Mouse (Mus musculus) hindbrain, embryonic 13.5 days (tissue): Measurements from ENCODE around the gene Dnajb1. TPM values are rescaled to one million over a fixed set of nuclear protein-coding genes. Genes with fewer than 3 reads are reported as not detected.
A peak's percentile ranks its signal among the peaks of the same experiment; 100 is the strongest.
"Not testable (repeated sequence)": the region's sequence is repeated elsewhere in the genome, so short reads cannot be mapped to it uniquely, and the experiment has no call there.

Experiments used
- ATAC-seq: fragments of 200-750 bp; cut with Nextera tagmentation; 2 replicates; pipeline ENCODE4 v1.8.0; 2017; ENCODE audit warnings: moderate TSS enrichment; ENCODE audit not compliant: low FRiP score
- H3K27ac ChIP-seq: fragments of 300-500 bp; sonication (generic); 2 replicates; pipeline ENCODE4 v1.5.1; 2015; ENCODE audit warnings: inconsistent platforms, mild to moderate bottlenecking, moderate library complexity
- H3K27me3 ChIP-seq: fragments of 300-500 bp; sonication (generic); 2 replicates; pipeline ENCODE4 v1.6.1; 2015; ENCODE audit warnings: mild to moderate bottlenecking, inconsistent platforms
- H3K36me3 ChIP-seq: fragments of 300-500 bp; sonication (generic); 2 replicates; pipeline ENCODE4 v1.6.1; 2015; ENCODE audit warnings: mild to moderate bottlenecking, inconsistent platforms
- H3K4me1 ChIP-seq: fragments of 300-500 bp; sonication (generic); replicated peaks from 2 replicates; pipeline ENCODE4 v1.6.1; 2015; ENCODE audit warnings: inconsistent platforms
- H3K4me2 ChIP-seq: fragments of 300-500 bp; sonication (generic); 2 replicates; pipeline ENCODE4 v1.6.1; 2015; ENCODE audit warnings: inconsistent platforms, mild to moderate bottlenecking, moderate library complexity
- H3K4me3 ChIP-seq: fragments of 300-500 bp; sonication (generic); 2 replicates; pipeline ENCODE4 v1.5.1; 2015; ENCODE audit warnings: mild to moderate bottlenecking, inconsistent platforms
- H3K9ac ChIP-seq: fragments of 300-500 bp; sonication (generic); 2 replicates; pipeline ENCODE4 v1.6.1; 2015; ENCODE audit warnings: mild to moderate bottlenecking, inconsistent platforms
- H3K9me3 ChIP-seq: fragments of 300-500 bp; sonication (generic); 2 replicates; pipeline ENCODE4 v1.6.1; 2016; ENCODE audit warnings: inconsistent platforms
- WGBS: fragments of 180-500 bp; shearing (Covaris S2); methylation state at CpG from one replicate; pipeline ENCODE4 v1.1.7; 2015; 5-methylcytosine and 5-hydroxymethylcytosine counted together
- polyA plus RNA-seq: library from polyadenylated mRNA; unstranded; fragments of >200 nt; fragmentation: Nextera tagmentation; extraction: Ambion mirVana; gene quantifications from 2 replicates; pipeline ENCODE4 v1.2.1, GENCODE M21; 2015

The Dnajb1 gene
- 54.1 and 54.2 TPM in 2 replicates for polyA plus RNA-seq

DNA sequence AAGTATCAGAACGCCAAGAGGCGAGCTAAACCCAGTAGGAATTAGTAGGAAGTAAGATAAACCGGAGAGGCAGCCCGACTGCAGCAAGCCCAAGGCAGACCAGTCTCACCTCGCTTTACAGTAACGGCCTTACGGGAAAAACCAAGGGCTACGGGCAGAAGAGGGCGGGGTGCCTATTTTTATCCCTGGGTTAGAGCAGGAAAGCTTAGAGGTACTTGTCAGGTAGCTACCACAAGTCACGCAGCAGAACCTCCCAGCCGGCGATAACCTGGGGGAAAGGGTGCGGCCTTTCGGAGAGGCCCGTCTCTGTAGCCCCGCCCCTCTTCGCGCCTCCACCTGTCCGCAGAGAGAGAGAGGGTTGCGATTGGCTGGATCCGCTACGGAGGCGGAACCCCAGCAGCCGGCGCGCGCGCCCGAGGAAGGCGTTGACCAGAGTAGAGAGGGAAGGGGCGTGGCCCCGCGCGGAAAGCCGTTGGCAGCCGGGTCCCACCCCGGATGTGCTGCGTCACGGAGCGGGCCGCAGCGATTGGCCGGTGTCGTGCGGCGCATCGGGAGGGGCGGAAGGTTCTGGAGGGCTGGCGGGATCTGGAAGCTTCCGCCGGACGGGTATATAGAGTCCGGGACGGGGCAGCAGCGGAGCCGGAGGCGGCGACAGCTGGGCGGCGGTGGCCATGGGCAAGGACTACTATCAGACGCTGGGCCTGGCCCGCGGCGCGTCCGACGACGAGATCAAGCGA, at the start of gene Dnajb1, which contains the start of gene Tecr:
Gene Dnajb1 (plus strand): TSS at position 533 of the 737 bp plus-strand sequence.
Gene Tecr (minus strand): TSS at position 311 of the 737 bp plus-strand sequence.
- Histone ChIP-seq H3K4me3 (peak within 1 kb of the TSS; percentile 75), H3K27ac (peak within 1 kb of the TSS; percentile 98), H3K4me2 (peak within 1 kb of the TSS; percentile 90), H3K27me3 (no peaks in the 10 kb centered on the region), H3K4me1 (peaks cover 33% of the 10 kb centered on the region), H3K9ac (peak within 1 kb of the TSS; percentile 89), H3K36me3 (peaks cover 31% of the 10 kb centered on the region), H3K9me3 (no peaks in the 10 kb centered on the region)
- under 1% methylated on average over 67 of the region's 69 CpGs for WGBS
- peak; percentile 97 for ATAC-seq

DNA sequence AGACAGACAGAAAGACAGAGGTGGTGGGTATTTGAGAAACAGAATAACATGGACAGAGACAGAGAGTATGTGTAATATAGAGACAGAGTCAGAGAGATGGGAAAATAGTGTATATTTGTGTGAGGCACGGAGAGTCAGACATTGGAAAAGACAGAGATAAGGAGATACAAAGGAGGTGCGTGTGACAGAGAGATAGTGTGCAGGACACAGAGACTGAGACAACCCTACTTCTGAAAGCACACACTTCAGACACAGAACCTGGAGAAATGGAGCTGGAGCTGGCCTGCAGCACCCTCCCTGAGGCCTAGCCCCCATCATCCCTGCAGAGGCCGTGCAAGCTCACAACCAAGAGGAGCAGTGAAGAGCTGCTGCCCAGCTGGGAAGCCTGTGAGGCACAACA, 45.3 kb upstream of the Dnajb1 start:
- no peak overlapping the region for H3K4me2 ChIP-seq
- H3K4me3 ChIP-seq, result no peak overlapping the region
- 81% methylated on average over 3 of the region's 3 CpGs for WGBS
- H3K9ac ChIP-seq, result no peak overlapping the region
- H3K4me1 ChIP-seq, result peaks cover 9% of the 10 kb centered on the region
- no peak overlapping the region for H3K27ac ChIP-seq
- no peaks in the 10 kb centered on the region for H3K9me3 ChIP-seq
- no peaks in the 10 kb centered on the region for H3K27me3 ChIP-seq
- no peaks in the 10 kb centered on the region for H3K36me3 ChIP-seq
- no peak for ATAC-seq

- WGBS, result 79% methylated on average over 4 of the region's 4 CpGs
- H3K27me3 ChIP-seq, result no peaks in the 10 kb centered on the region
- H3K9me3 ChIP-seq, result no peaks in the 10 kb centered on the region
- no peaks in the 10 kb centered on the region for H3K36me3 ChIP-seq
- H3K9ac ChIP-seq, result no peak overlapping the region
- H3K4me3 ChIP-seq, result no peak overlapping the region
- no peak overlapping the region for H3K27ac ChIP-seq
- H3K4me1 ChIP-seq, result peaks cover 15% of the 10 kb centered on the region
- H3K4me2 ChIP-seq, result no peak overlapping the region
- ATAC-seq, result no peak
Measured at GRCm38 (mm10) chr8:83563246-83563645, 44.7 kb upstream of the Dnajb1 start.

GRCm38 (mm10) chr8:83565731-83566375, 42.1 kb upstream of the Dnajb1 start:
- Histone ChIP-seq H3K4me2 (no peak overlapping the region), H3K27me3 (no peaks in the 10 kb centered on the region)
- WGBS, result 75% methylated on average over 9 of the region's 9 CpGs

GRCm38 (mm10) chr8:83566469-83567395, 41.3 kb upstream of the Dnajb1 start, which contains the start of gene Ndufb7:
TSS of gene Ndufb7 (plus strand) at chr8:83566671.
- Histone ChIP-seq H3K36me3 (peaks cover 28% of the 10 kb centered on the region), H3K9ac (peak within 1 kb of the TSS; percentile 91), H3K4me3 (peak within 1 kb of the TSS; percentile 72), H3K27me3 (no peaks in the 10 kb centered on the region), H3K27ac (peak within 1 kb of the TSS; percentile 85), H3K4me1 (peaks cover 26% of the 10 kb centered on the region), H3K4me2 (peak within 1 kb of the TSS; percentile 97), H3K9me3 (no peaks in the 10 kb centered on the region)
- ATAC-seq, result peak; percentile 91
- under 1% methylated on average over 48 of the region's 48 CpGs for WGBS

More at GRCm38 (mm10) chr8:83565731-83566375, 42.1 kb upstream of the Dnajb1 start:
- Histone ChIP-seq H3K4me1 (peaks cover 26% of the 10 kb centered on the region), H3K9me3 (no peaks in the 10 kb centered on the region), H3K9ac (no peak overlapping the region), H3K27ac (no peak overlapping the region), H3K4me3 (no peak overlapping the region; the same call in 1 of the 2 replicates), H3K36me3 (peaks cover 19% of the 10 kb centered on the region)
- ATAC-seq, result no peak; the same call in 1 of the 2 replicates

DNA sequence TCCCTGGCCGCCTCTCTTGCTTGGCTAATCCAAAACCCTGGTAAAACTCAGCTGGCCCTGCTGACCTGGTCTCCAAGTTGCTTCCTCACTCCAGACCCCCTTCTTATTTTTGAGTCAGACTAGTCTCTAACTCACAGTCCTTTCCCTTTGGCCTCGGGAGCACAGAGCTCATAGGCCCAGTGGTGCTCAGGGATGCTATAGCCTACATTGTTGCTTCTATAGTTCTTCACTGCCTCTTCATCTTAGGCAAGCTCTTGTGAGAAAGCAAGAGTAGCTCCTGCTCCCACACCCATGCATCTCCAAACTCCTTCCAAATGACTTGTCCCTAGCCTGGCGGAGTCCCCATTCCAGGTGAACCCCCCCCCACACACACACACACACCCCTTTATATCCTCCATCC, 40.3 kb upstream of the Dnajb1 start:
- H3K9ac ChIP-seq, result peak overlapping the region; percentile 91
- H3K4me2 ChIP-seq, result peak overlapping the region; percentile 97
- no peak overlapping the region for H3K27ac ChIP-seq
- peaks cover 38% of the 10 kb centered on the region for H3K36me3 ChIP-seq
- no peak for ATAC-seq
- no peaks in the 10 kb centered on the region for H3K27me3 ChIP-seq
- H3K9me3 ChIP-seq, result no peaks in the 10 kb centered on the region
- peaks cover 26% of the 10 kb centered on the region for H3K4me1 ChIP-seq
- 53% methylated on average over 3 of the region's 3 CpGs for WGBS
- peak overlapping the region; percentile 72 for H3K4me3 ChIP-seq

- Histone ChIP-seq H3K27ac (no peak overlapping the region), H3K4me1 (peaks cover 26% of the 10 kb centered on the region), H3K27me3 (no peaks in the 10 kb centered on the region), H3K4me2 (peak overlapping the region; percentile 97), H3K36me3 (peaks cover 42% of the 10 kb centered on the region), H3K9ac (peak overlapping the region; percentile 91), H3K9me3 (no peaks in the 10 kb centered on the region), H3K4me3 (no peak overlapping the region; the same call in 1 of the 2 replicates)
- no peak for ATAC-seq
- WGBS, result 73% methylated on average over 5 of the region's 5 CpGs
Measured at GRCm38 (mm10) chr8:83568128-83568527, 39.9 kb upstream of the Dnajb1 start.

- H3K36me3 ChIP-seq, result peaks cover 48% of the 10 kb centered on the region
- H3K27me3 ChIP-seq, result no peaks in the 10 kb centered on the region
- WGBS, result 80% methylated on average over 5 of the region's 5 CpGs
- H3K4me2 ChIP-seq, result no peak overlapping the region
- no peaks in the 10 kb centered on the region for H3K9me3 ChIP-seq
- H3K27ac ChIP-seq, result no peak overlapping the region
- H3K4me3 ChIP-seq, result no peak overlapping the region; the same call in 1 of the 2 replicates
- peaks cover 26% of the 10 kb centered on the region for H3K4me1 ChIP-seq
- no peak overlapping the region; the same call in 1 of the 2 replicates for H3K9ac ChIP-seq
- ATAC-seq, result no peak
Measured at GRCm38 (mm10) chr8:83568755-83569154, 39.2 kb upstream of the Dnajb1 start.

DNA sequence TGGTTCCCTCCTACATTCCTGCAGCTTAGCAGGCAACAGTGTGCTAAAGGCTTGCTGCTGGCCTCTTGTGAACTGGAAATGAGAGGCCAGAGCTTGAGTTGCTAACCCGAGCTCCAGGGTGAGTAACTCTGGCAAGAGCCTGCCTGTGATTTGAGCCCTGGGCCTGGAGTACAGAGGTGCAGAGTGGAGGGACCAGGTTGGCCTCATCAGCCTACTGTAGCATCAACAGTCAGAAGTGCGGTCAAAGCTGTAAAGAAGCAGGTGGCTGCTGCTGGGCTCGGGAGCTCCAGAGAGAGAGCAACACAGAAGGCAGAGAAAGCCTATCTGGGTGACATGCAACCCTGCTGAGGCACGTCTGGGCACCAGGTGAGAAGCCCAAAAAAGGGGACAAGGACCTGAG, 38.8 kb upstream of the Dnajb1 start:
- Histone ChIP-seq H3K9ac (no peak overlapping the region), H3K27me3 (no peaks in the 10 kb centered on the region), H3K36me3 (peaks cover 50% of the 10 kb centered on the region), H3K9me3 (no peaks in the 10 kb centered on the region), H3K27ac (no peak overlapping the region), H3K4me1 (peaks cover 26% of the 10 kb centered on the region), H3K4me3 (no peak overlapping the region), H3K4me2 (no peak overlapping the region)
- WGBS, result 85% methylated on average over 4 of the region's 4 CpGs
- ATAC-seq, result no peak

DNA sequence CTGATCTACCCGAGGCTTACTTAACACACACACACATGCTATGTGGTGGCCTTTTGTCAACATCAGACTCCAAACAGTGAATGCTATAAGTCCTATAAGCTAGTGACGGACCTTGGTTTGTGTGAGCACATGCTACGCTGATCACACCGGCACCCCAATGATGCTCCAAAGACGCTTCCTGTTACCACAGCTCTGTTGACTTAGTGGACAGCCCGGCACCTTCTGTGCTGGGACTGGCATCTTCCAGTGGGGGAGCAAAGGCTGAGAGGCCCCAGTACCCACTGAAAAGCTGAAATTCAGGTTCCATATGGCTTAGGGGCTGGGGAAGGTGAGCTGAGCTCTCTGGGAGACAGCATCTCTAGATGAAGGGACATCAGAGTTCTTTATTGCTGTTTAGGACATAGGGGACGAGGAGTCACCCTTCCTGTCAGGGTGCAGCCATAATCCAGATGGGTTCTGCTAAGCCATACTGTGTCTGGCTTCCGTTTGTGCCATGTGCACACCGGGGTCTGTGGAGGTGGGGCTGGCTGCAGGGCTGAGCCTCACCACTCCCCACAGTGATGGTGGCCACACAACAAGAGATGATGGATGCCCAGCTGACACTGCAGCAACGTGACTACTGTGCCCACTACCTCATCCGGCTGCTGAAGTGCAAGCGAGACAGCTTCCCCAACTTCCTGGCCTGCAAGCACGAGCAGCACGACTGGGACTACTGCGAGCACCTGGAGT, 37.6 kb upstream of the Dnajb1 start:
- ATAC-seq, result no peak
- WGBS, result 89% methylated on average over 15 of the region's 15 CpGs
- H3K27ac ChIP-seq, result no peak overlapping the region
- no peak overlapping the region for H3K4me3 ChIP-seq
- H3K4me1 ChIP-seq, result peaks cover 37% of the 10 kb centered on the region
- H3K27me3 ChIP-seq, result no peaks in the 10 kb centered on the region
- H3K4me2 ChIP-seq, result no peak overlapping the region
- H3K9me3 ChIP-seq, result no peaks in the 10 kb centered on the region
- peaks cover 53% of the 10 kb centered on the region for H3K36me3 ChIP-seq
- no peak overlapping the region for H3K9ac ChIP-seq

DNA sequence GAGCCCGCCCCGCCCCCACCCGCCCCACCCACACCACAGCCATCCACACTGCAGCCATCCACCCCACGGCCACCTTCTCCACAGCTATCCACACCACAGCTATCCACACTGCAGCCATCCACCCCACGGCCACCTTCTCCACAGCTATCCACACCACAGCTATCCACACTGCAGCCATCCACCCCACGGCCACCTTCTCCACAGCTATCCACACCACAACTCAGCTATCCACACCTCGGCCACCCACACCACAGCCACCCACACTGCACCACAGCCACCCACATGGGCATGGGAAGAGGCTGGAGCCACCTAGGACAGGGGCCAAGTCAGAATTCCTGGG, 37.0 kb upstream of the Dnajb1 start:
- not testable (repeated sequence) for H3K4me3 ChIP-seq, H3K27ac ChIP-seq, H3K4me2 ChIP-seq, H3K9me3 ChIP-seq, H3K9ac ChIP-seq, ATAC-seq, H3K27me3 ChIP-seq
- Histone ChIP-seq H3K4me1 (peaks cover 42% of the 10 kb centered on the region), H3K36me3 (peaks cover 57% of the 10 kb centered on the region)
- WGBS, result 94% methylated on average over 7 of the region's 7 CpGs
